Mouse (Mus musculus): Measurements from ENCODE around the gene Gamt. TPM values are rescaled to one million over a fixed set of nuclear protein-coding genes. Genes with fewer than 3 reads are reported as not detected.

Gene Gamt
- polyA plus RNA-seq, 1 experiment: 52.9 TPM

- TF ChIP-seq CTCF (IDR thresholded peaks at IDR 0.05; ENCODE audit: borderline replicate concordance, insufficient read depth, low read depth, low read length) (no peak), POLR2A (IDR thresholded peaks at IDR 0.05; ENCODE audit: borderline replicate concordance, insufficient read depth, low read length) (no peak)
- Histone ChIP-seq H3K27ac (ENCODE audit: insufficient read depth, low read length) (no peak overlapping the region), H3K4me3 (replicated peaks; ENCODE audit: insufficient read depth, low read depth, low read length) (no peak overlapping the region), H3K27me3 (ENCODE audit: control insufficient read depth, insufficient read depth, low read length) (no peaks in the 10 kb centered on the region), H3K4me1 (ENCODE audit: control insufficient read depth, insufficient read depth, low read length) (no peaks in the 10 kb centered on the region)
- 24% methylated on average over 24 of the region's 24 CpGs for WGBS
- DNase-seq: no peak
Observed at GRCm38 (mm10) chr10:80208841-80209371, 51.9 kb downstream of the Gamt start.

- H3K27me3 ChIP-seq (ENCODE audit: control insufficient read depth, insufficient read depth, low read length): no peaks in the 10 kb centered on the region
- no peak for TF ChIP-seq POLR2A (IDR thresholded peaks at IDR 0.05; ENCODE audit: borderline replicate concordance, insufficient read depth, low read length)
- TF ChIP-seq CTCF (IDR thresholded peaks at IDR 0.05; ENCODE audit: borderline replicate concordance, insufficient read depth, low read depth, low read length): no peak
- 90% methylated on average over 4 of the region's 4 CpGs for WGBS
- no peak overlapping the region for H3K27ac ChIP-seq (ENCODE audit: insufficient read depth, low read length)
- no peak for DNase-seq
- no peak overlapping the region for H3K4me3 ChIP-seq (replicated peaks; ENCODE audit: insufficient read depth, low read depth, low read length)
- no peaks in the 10 kb centered on the region for H3K4me1 ChIP-seq (ENCODE audit: control insufficient read depth, insufficient read depth, low read length)
Observed at GRCm38 (mm10) chr10:80208248-80208647, 52.6 kb downstream of the Gamt start.

Other genes starting within 250 kb of the Gamt start
- 2.2 and 2.7 TPM in 2 replicates for gene Arhgap45, start 244.4 kb downstream of the Gamt start, polyA plus RNA-seq (2012; rRNA removed)
- 224 and 231 TPM in 2 replicates for gene Polr2e, start 221.2 kb downstream of the Gamt start, polyA plus RNA-seq (2012; rRNA removed)
- gene Gpx4, start 213.8 kb downstream of the Gamt start, polyA plus RNA-seq (2012; rRNA removed): 888 and 964 TPM in 2 replicates
- gene Sbno2, start 155.4 kb downstream of the Gamt start, polyA plus RNA-seq (2012; rRNA removed): 25.4 and 28.9 TPM in 2 replicates
- 110 and 112 TPM in 2 replicates for gene Stk11, start 145.2 kb downstream of the Gamt start, polyA plus RNA-seq (2012; rRNA removed)
- gene Atp5d, start 122.4 kb downstream of the Gamt start, polyA plus RNA-seq (2012; rRNA removed): 736 and 758 TPM in 2 replicates
- 147 and 151 TPM in 2 replicates for gene Cbarp, start 120.2 kb downstream of the Gamt start, polyA plus RNA-seq (2012; rRNA removed)
- 26.1 and 26.5 TPM in 2 replicates for gene Midn, start 112.7 kb downstream of the Gamt start, polyA plus RNA-seq (2012; rRNA removed)
- gene Cirbp, start 95.0 kb downstream of the Gamt start, polyA plus RNA-seq (2012; rRNA removed): 240 and 261 TPM in 2 replicates
- 16.4 and 18.0 TPM in 2 replicates for gene 1600002K03Rik, start 88.1 kb downstream of the Gamt start, polyA plus RNA-seq (2012; rRNA removed)
- 10.2 and 10.7 TPM in 2 replicates for gene Efna2, start 81.5 kb downstream of the Gamt start, polyA plus RNA-seq (2012; rRNA removed)
- 41.1 and 42.5 TPM in 2 replicates for gene Mum1, start 34.6 kb downstream of the Gamt start, polyA plus RNA-seq (2012; rRNA removed)
- gene Ndufs7, start 11.9 kb downstream of the Gamt start, polyA plus RNA-seq (2012; rRNA removed): 668 and 680 TPM in 2 replicates
- gene Dazap1, start 474 bp upstream of the Gamt start, polyA plus RNA-seq (2012; rRNA removed): 90.2 and 92.7 TPM in 2 replicates
- gene Rps15, start 31.4 kb upstream of the Gamt start, polyA plus RNA-seq (2012; rRNA removed): 1,303 and 1,454 TPM in 2 replicates
- gene Apc2, start 35.0 kb upstream of the Gamt start, polyA plus RNA-seq (2012; rRNA removed): 67.1 and 69.1 TPM in 2 replicates
- 49.7 and 51.1 TPM in 2 replicates for gene 2310011J03Rik, start 59.5 kb upstream of the Gamt start, polyA plus RNA-seq (2012; rRNA removed)
- gene Pcsk4, start 68.5 kb upstream of the Gamt start, polyA plus RNA-seq (2012; rRNA removed): 13.7 and 14.1 TPM in 2 replicates
- 9.0 and 10.3 TPM in 2 replicates for gene Reep6, start 68.9 kb upstream of the Gamt start, polyA plus RNA-seq (2012; rRNA removed)
- 7.9 and 10.8 TPM in 2 replicates for gene Adamtsl5, start 87.4 kb upstream of the Gamt start, polyA plus RNA-seq (2012; rRNA removed)
- gene Plk5, start 95.4 kb upstream of the Gamt start, polyA plus RNA-seq (2012; rRNA removed): 145 and 151 TPM in 2 replicates
- 16.1 and 16.2 TPM in 2 replicates for gene Mex3d, start 126.6 kb upstream of the Gamt start, polyA plus RNA-seq (2012; rRNA removed)
- 193 and 199 TPM in 2 replicates for gene Mbd3, start 138.5 kb upstream of the Gamt start, polyA plus RNA-seq (2012; rRNA removed)
- 1,410 and 1,545 TPM in 2 replicates for gene Uqcr11, start 145.8 kb upstream of the Gamt start, polyA plus RNA-seq (2012; rRNA removed)
- 34.2 and 38.8 TPM in 2 replicates for gene Tcf3, start 172.6 kb upstream of the Gamt start, polyA plus RNA-seq (2012; rRNA removed)
- gene Onecut3, start 233.8 kb upstream of the Gamt start, polyA plus RNA-seq (2012; rRNA removed): 0.36 and 0.46 TPM in 2 replicates

Measured in cerebellum, adult 2 months (tissue).